Mouse (Mus musculus): ENCODE data around the gene Ano1.
A peak's percentile ranks its signal among the peaks of the same experiment; 100 is the strongest.

GRCm38 (mm10) chr7:144553237-144554122 is 198.3 kb downstream of the Ano1 start, which contains the start of gene Ppfia1:
- TF ChIP-seq CTCF (IDR thresholded peaks at IDR 0.05; ENCODE audit: extremely low read depth, insufficient read depth, insufficient read length, insufficient replicate concordance) (no peak), POLR2A (IDR thresholded peaks at IDR 0.05; ENCODE audit: low read depth, low read length) (peak; percentile 63)

All from spleen, adult 2 months (tissue).